Mouse (Mus musculus) liver, embryonic 13.5 days (tissue): ENCODE results near the gene Dlg3. TPM values are rescaled to one million over a fixed set of nuclear protein-coding genes. Genes with fewer than 3 reads are reported as not detected.

ENCODE experiments used
- ATAC-seq: fragments of 200-750 bp; cut with Nextera tagmentation; 2 replicates; pipeline ENCODE4 v1.8.0; 2017; ENCODE audit warnings: low read depth, mild to moderate bottlenecking, moderate number of reproducible peaks, moderate library complexity
- DNase-seq: peaks from one replicate; pipeline ENCODE4 v3.0.0; 2022
- H3K27ac ChIP-seq: fragments of 300-500 bp; sonication (generic); 2 replicates; pipeline ENCODE4 v1.5.1; 2015; ENCODE audit warnings: moderate library complexity, mild to moderate bottlenecking, inconsistent platforms
- H3K27me3 ChIP-seq: fragments of 300-500 bp; sonication (generic); 2 replicates; pipeline ENCODE4 v1.6.1; 2015; ENCODE audit warnings: mild to moderate bottlenecking, inconsistent platforms
- H3K36me3 ChIP-seq: fragments of 300-500 bp; sonication (generic); 2 replicates; pipeline ENCODE4 v1.6.1; 2015; ENCODE audit warnings: mild to moderate bottlenecking, inconsistent platforms
- H3K4me1 ChIP-seq: fragments of 300-500 bp; sonication (generic); replicated peaks from 2 replicates; pipeline ENCODE4 v1.6.1; 2015; ENCODE audit warnings: inconsistent platforms
- H3K4me2 ChIP-seq: fragments of 300-500 bp; sonication (generic); 2 replicates; pipeline ENCODE4 v1.6.1; 2015; ENCODE audit warnings: inconsistent platforms, mild to moderate bottlenecking, moderate library complexity
- H3K4me3 ChIP-seq: fragments of 300-500 bp; sonication (generic); replicated peaks from 2 replicates; pipeline ENCODE4 v1.5.1; 2015; ENCODE audit warnings: mild to moderate bottlenecking, inconsistent platforms
- H3K9ac ChIP-seq: fragments of 300-500 bp; sonication (generic); 2 replicates; pipeline ENCODE4 v1.6.1; 2015; ENCODE audit warnings: mild to moderate bottlenecking, inconsistent platforms
- H3K9me3 ChIP-seq: fragments of 300-500 bp; sonication (generic); replicated peaks from 2 replicates; pipeline ENCODE4 v1.6.1; 2016; ENCODE audit warnings: inconsistent platforms
- WGBS: fragments of 180-500 bp; shearing (Covaris S2); methylation state at CpG from one replicate; pipeline ENCODE4 v1.1.7; 2015; ENCODE audit not compliant: insufficient replicate concordance; 5-methylcytosine and 5-hydroxymethylcytosine counted together
- polyA plus RNA-seq: library from polyadenylated mRNA; unstranded; fragments of >200 nt; fragmentation: Nextera tagmentation; extraction: Ambion mirVana; gene quantifications from 2 replicates; pipeline ENCODE4 v1.2.1, GENCODE M21; 2015

The Dlg3 gene
- polyA plus RNA-seq, 1 experiment from 2014 or later = 0.28 TPM

DNA sequence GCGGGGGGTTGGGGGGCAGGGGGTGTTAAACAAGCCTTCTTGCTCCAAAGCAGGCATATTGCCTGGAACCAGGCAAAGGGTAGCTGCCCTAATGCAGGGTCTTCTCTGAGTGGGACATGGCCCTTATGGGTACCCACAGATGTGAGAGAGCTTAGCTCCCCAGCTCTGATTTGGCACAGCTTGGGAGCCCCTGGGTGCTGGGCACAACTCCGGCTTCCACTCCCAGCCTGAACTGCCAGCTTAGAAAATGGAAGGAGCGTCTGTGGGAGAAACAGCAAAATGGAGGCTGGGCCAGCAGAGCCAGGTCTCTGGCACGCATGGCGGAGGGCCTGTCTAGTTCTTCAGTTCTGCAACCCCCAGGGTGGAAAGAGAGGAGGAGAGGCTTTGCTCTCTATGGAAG is 1.8 kb downstream of the Dlg3 start:
- ATAC-seq (no peak), DNase-seq (no peak)
- H3K4me3 ChIP-seq = no peak overlapping the region
- 64% methylated on average over 5 of the region's 5 CpGs for WGBS
- no peaks in the 10 kb centered on the region for H3K36me3 ChIP-seq
- H3K9me3 ChIP-seq = no peaks in the 10 kb centered on the region
- H3K27ac ChIP-seq = no peak overlapping the region
- H3K4me1 ChIP-seq = no peaks in the 10 kb centered on the region
- H3K27me3 ChIP-seq = peaks cover 36% of the 10 kb centered on the region
- no peak overlapping the region for H3K4me2 ChIP-seq
- no peak overlapping the region for H3K9ac ChIP-seq

DNA sequence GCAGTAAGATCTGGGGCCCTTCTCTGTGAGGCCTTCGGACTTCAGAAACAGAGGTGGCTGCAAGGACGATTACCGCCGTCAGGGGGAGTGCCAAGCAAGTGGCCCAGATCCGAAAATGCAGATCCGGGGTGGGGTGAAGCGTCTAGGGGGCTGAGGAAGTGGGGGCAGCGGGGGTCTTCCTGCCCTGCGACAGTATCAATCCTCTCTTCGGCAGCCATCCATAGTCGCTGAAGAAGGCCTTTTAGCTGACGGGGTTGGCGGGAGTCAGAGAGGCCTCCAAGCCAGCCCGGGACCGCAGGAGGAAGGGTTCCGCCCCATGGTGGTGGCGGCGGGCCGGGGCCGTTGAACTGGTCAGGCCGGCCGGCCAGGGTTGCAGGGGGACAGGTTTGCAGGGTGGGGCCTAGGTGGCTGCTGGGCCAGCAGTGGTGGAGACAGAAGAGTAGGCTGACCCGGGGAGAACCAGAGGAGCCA is 6.9 kb downstream of the Dlg3 start:
- H3K9me3 ChIP-seq = no peaks in the 10 kb centered on the region
- ATAC-seq = no peak
- peak overlapping the region; percentile 60 for H3K9ac ChIP-seq
- H3K36me3 ChIP-seq = no peaks in the 10 kb centered on the region
- no peak overlapping the region for H3K27ac ChIP-seq
- WGBS = 10% methylated on average over 23 of the region's 23 CpGs
- peak overlapping the region; percentile 53 for H3K4me3 ChIP-seq
- peak; percentile 22 for DNase-seq
- 0 out of 2 replicates have a peak, but pooled peaks cover 3% of the 10 kb centered on the region for H3K4me1 ChIP-seq
- peaks cover 4% of the 10 kb centered on the region; the same call in 1 of the 2 replicates for H3K27me3 ChIP-seq
- peak overlapping the region; percentile 65 for H3K4me2 ChIP-seq

- Histone ChIP-seq H3K27me3 (no peaks in the 10 kb centered on the region), H3K36me3 (no peaks in the 10 kb centered on the region), H3K27ac (no peak overlapping the region), H3K4me3 (no peak overlapping the region), H3K4me1 (0 out of 2 replicates have a peak, but pooled peaks cover 3% of the 10 kb centered on the region), H3K9ac (no peak overlapping the region), H3K9me3 (no peaks in the 10 kb centered on the region), H3K4me2 (no peak overlapping the region)
- DNase-seq (no peak), ATAC-seq (no peak)
- 58% methylated on average over 3 of the region's 3 CpGs for WGBS
Observed at GRCm38 (mm10) chrX:100775405-100775804, 7.9 kb downstream of the Dlg3 start.

DNA sequence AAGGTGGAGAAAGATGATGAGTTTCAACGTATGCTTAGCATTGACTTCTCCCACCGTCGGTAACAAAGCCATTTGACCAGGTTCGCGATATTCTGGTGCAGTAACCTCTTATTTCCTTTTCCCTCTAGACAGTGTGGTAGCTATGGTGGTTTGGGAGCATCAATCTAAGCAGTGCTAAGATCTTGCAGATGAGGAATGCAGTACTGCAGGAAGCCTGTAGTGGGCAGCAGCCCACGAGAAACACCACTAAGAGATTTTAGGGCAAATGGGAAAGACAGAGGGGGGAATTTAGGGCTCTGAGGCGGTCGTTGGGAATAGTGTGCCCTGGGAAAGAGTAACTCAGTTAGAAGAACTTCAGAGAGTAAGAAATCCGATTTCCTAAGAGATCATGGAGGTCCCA is 9.0 kb downstream of the Dlg3 start:
- no peak overlapping the region for H3K27ac ChIP-seq
- 19% methylated on average over 9 of the region's 9 CpGs for WGBS

DNA sequence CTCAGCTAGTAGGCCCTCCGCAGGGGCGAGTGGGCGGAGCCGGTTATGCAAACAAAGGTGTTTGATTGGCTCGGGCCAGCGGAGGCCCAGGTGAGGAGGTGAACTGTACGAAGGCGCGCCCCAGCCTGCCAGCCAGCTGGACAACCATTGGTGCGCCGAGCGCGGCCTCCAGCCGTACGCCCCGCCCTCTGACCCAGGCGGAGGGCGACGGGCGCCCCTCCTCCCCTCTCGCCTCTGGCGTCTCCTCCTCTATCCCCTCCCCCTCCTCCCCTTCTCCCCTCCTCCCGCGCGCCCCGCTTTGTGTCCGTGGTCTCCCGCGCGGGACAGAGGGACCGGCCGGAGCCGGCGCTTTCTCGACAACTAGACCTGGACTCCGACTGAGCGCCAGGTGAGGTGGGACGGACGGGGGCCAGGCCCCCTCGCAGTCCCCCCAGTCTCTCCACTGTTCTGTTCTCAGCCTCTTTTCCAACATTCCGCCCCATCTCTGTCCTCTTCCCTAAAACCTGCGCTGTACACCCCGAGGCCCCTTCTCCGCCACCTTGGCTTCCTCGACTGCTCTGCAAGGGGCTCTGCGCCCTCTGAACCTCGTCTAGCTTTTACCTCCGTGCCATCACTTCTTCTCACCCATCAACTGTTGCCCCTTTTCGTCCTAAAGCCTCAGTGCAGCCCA is 9.6 kb downstream of the Dlg3 start:
- peak overlapping the region; percentile 69 for H3K4me2 ChIP-seq
- 14% methylated on average over 46 of the region's 49 CpGs for WGBS
- H3K4me3 ChIP-seq = peak overlapping the region; percentile 62
- 0 out of 2 replicates have a peak, but pooled peaks cover 3% of the 10 kb centered on the region for H3K4me1 ChIP-seq
- peak overlapping the region; percentile 59 for H3K9ac ChIP-seq
- no peaks in the 10 kb centered on the region for H3K27me3 ChIP-seq
- no peak overlapping the region for H3K27ac ChIP-seq
- no peaks in the 10 kb centered on the region for H3K9me3 ChIP-seq
- H3K36me3 ChIP-seq = no peaks in the 10 kb centered on the region
- ATAC-seq = peak; percentile 95
- peak; percentile 67 for DNase-seq

More for the DNA sequence above, 9.0 kb downstream of the Dlg3 start:
- peak overlapping the region; percentile 62 for H3K4me3 ChIP-seq
- ATAC-seq = peak; percentile 51
- 0 out of 2 replicates have a peak, but pooled peaks cover 3% of the 10 kb centered on the region for H3K4me1 ChIP-seq
- no peaks in the 10 kb centered on the region for H3K27me3 ChIP-seq
- H3K36me3 ChIP-seq = no peaks in the 10 kb centered on the region
- DNase-seq = peak; percentile 18
- H3K9ac ChIP-seq = no peak overlapping the region
- H3K4me2 ChIP-seq = peak overlapping the region; percentile 69
- no peaks in the 10 kb centered on the region for H3K9me3 ChIP-seq

GRCm38 (mm10) chrX:100777655-100778234 is 10.2 kb downstream of the Dlg3 start:
- Histone ChIP-seq H3K9me3 (no peaks in the 10 kb centered on the region), H3K4me1 (0 out of 2 replicates have a peak, but pooled peaks cover 3% of the 10 kb centered on the region), H3K9ac (peak overlapping the region; percentile 59), H3K27ac (no peak overlapping the region), H3K27me3 (no peaks in the 10 kb centered on the region), H3K4me2 (peak overlapping the region; percentile 69), H3K4me3 (peak overlapping the region; percentile 62), H3K36me3 (no peaks in the 10 kb centered on the region)
- no peak for ATAC-seq
- WGBS = 24% methylated on average over 10 of the region's 10 CpGs
- no peak for DNase-seq

DNA sequence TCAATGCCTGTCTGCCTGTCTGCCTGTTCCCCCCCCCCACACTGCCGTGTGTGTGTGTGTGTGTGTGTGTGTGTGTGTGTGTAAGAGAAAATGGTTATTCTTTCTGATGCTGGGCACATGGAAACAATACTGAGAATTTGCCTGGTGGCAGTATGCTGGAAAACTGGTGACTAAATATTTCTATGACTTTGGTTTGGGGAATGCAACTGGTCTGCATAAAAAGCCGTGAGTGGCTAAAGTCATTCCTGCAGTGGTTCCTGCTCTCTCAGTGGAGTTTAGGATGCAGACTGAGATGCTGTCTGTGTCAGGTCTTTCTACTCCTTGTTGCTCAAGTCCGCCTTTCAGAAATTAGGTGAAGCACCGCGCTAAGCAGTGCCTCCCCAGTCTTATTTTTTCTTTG is 10.9 kb downstream of the Dlg3 start:
- Histone ChIP-seq H3K9ac (no peak overlapping the region), H3K27me3 (no peaks in the 10 kb centered on the region), H3K9me3 (no peaks in the 10 kb centered on the region), H3K27ac (no peak overlapping the region), H3K4me1 (0 out of 2 replicates have a peak, but pooled peaks cover 3% of the 10 kb centered on the region), H3K36me3 (no peaks in the 10 kb centered on the region), H3K4me3 (no peak overlapping the region), H3K4me2 (peak overlapping the region; percentile 69)
- 55% methylated on average over 5 of the region's 5 CpGs for WGBS
- no peak for ATAC-seq
- DNase-seq = no peak

DNA sequence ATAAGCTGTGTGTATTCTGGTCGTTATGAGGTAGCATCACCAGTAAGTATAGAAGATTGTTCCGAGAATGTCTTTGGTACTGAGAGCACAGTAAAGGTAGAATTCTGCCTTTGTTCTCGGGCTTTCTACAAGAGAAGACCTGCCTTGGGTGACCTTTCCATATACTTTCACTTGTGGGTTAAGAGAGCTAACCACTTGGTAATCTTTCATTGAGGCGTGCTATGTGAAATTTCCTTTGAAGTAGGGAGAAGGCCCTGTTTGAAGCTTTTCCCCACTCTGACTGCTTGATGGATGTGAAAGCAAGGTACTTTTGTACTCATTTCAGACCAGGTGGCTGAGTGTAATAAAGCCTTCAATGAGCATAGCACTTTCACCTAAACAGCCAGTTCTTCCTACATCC is 21.8 kb downstream of the Dlg3 start:
- Histone ChIP-seq H3K4me3 (no peak overlapping the region), H3K9ac (no peak overlapping the region), H3K9me3 (no peaks in the 10 kb centered on the region), H3K27ac (no peak overlapping the region), H3K4me1 (no peaks in the 10 kb centered on the region), H3K27me3 (no peaks in the 10 kb centered on the region), H3K4me2 (no peak overlapping the region), H3K36me3 (no peaks in the 10 kb centered on the region)
- DNase-seq = no peak
- ATAC-seq = no peak
- 70% methylated on average over 4 of the region's 4 CpGs for WGBS

DNA sequence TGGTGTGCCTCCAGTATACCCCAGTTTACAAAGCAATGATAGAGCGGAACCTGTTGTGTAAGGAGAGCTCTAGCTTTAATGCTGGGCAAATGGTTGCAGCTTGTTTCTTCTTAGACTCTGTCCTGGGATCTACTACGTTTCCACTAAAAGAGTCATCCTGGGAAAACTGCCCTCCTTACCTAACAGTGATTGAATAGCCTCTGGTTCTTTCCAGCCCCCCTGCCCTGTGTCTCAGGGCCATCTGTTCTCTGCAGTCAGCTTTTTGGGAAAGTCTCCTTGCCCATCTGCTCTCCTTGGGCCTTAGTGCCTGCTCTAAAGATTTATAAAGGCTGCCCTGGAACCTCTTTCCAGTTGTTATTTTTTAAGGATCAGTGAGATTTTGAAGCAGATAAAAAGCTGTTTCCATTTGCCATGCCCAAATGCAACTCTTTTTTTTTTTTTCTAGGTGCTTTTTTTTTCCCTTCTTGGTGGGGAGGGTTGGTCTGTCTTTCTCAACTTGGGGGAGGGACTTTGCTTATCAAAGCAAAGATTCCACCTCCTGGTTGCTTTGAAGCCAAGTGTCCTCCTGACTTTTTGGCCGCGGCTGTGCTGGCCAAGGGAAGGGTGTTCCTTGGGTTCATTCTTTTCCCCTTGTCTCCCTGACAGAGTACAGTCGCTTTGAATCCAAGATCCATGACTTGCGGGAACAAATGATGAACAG is 28.7 kb downstream of the Dlg3 start:
- H3K27me3 ChIP-seq = no peaks in the 10 kb centered on the region
- DNase-seq (no peak), ATAC-seq (no peak)
- no peaks in the 10 kb centered on the region for H3K9me3 ChIP-seq
- 70% methylated on average over 6 of the region's 6 CpGs for WGBS
- no peak overlapping the region for H3K27ac ChIP-seq
- H3K36me3 ChIP-seq = no peaks in the 10 kb centered on the region
- H3K4me2 ChIP-seq = no peak overlapping the region
- H3K9ac ChIP-seq = no peak overlapping the region
- H3K4me1 ChIP-seq = no peaks in the 10 kb centered on the region
- no peak overlapping the region for H3K4me3 ChIP-seq

- DNase-seq (no peak), ATAC-seq (no peak)
- H3K9me3 ChIP-seq = no peaks in the 10 kb centered on the region
- H3K27ac ChIP-seq = no peak overlapping the region
- no peaks in the 10 kb centered on the region for H3K27me3 ChIP-seq
- no peak overlapping the region for H3K4me2 ChIP-seq
- no peak overlapping the region for H3K4me3 ChIP-seq
- no peaks in the 10 kb centered on the region for H3K4me1 ChIP-seq
- WGBS = 68% methylated on average over 3 of the region's 3 CpGs
- H3K36me3 ChIP-seq = no peaks in the 10 kb centered on the region
- H3K9ac ChIP-seq = no peak overlapping the region
Observed at GRCm38 (mm10) chrX:100796741-100797090, 29.2 kb downstream of the Dlg3 start.

DNA sequence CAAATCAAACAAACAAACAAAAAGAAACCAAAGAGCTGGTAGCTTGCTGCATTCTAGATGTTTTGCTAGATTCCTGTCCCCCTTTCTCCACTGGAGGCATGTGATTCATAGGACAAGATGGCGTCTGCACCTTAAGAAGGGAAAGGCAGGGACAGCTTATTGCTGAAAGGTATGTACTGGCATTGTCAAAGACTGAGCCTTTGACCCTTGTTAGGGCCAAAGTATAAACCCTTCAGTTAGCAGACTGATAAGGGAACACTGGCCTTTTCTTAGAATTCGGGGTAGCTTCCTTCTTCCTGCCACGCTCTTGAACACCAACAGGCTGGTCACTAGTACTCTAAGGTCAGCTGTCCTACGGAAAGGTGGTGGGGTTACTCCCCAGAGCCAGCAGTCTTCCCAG is 29.8 kb downstream of the Dlg3 start:
- 60% methylated on average over 4 of the region's 4 CpGs for WGBS
- Histone ChIP-seq H3K4me3 (no peak overlapping the region), H3K36me3 (no peaks in the 10 kb centered on the region), H3K4me2 (no peak overlapping the region), H3K27ac (no peak overlapping the region), H3K4me1 (no peaks in the 10 kb centered on the region), H3K27me3 (no peaks in the 10 kb centered on the region), H3K9ac (no peak overlapping the region), H3K9me3 (no peaks in the 10 kb centered on the region)
- no peak for DNase-seq
- ATAC-seq = no peak
